Mouse (Mus musculus): ENCODE measurements around the gene Fpr1.
"Not testable (repeated sequence)": the region's sequence is repeated elsewhere in the genome, so short reads cannot be mapped to it uniquely, and the experiment has no call there.

Fpr1 gene

DNA sequence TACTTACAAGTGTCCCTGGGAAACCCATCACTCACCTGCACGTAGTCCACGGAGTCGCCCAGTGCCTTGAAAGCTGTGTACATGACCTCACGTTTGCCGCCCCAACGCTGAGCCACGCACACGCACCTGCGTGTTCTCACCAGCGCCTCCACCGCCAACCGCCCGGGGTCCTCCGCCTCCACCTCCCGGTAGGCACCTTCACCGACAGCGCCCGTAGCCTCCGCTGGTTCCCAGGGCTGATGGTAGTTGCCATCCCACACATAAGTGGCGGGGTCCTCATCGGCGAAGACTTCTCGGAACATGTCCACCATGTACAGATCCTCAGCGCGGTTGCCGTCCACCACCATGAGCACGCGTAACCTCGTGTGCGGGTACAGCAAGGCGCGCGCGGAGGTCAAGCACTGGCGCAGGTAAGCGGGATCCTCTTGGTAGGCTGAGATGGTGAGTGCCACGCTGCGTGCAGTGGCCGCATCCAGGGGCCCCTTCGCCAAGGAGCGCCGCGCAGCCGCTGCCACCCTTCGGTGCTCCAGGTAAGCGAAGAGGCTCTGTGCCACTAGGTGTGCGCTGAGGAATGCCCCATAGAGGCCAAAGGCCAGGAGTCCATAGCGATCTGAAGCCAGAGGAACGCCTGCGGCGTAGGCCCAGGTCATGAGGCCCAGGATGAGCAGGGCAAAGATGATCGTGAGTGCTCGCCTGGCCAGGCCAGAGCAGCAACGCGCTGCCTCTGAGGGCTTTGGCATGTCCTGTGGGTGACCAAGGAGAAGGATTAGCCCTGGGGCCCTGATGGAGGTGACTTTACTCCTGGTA, 33.6 kb downstream of the Fpr1 start:
- no peak for DNase-seq

DNA sequence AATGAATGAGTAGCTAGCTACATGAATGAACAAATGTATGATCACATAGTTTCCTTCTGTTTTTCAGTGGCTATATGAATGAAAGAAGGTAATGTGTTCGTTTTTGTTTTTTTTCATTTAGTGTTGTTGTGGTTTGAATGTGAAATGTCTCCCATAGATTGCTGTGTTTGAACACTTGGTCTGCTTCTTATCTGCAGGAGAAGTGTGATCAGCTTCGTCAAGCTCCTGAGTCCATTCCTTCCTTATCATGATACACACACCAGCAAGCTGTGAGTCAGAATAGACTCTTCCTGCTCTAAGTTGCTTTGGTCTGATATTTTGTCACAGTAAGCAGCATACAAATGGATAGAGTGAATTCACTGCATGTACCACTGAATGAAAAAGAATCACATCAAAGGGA, 34.8 kb downstream of the Fpr1 start:
- no peak for DNase-seq

DNA sequence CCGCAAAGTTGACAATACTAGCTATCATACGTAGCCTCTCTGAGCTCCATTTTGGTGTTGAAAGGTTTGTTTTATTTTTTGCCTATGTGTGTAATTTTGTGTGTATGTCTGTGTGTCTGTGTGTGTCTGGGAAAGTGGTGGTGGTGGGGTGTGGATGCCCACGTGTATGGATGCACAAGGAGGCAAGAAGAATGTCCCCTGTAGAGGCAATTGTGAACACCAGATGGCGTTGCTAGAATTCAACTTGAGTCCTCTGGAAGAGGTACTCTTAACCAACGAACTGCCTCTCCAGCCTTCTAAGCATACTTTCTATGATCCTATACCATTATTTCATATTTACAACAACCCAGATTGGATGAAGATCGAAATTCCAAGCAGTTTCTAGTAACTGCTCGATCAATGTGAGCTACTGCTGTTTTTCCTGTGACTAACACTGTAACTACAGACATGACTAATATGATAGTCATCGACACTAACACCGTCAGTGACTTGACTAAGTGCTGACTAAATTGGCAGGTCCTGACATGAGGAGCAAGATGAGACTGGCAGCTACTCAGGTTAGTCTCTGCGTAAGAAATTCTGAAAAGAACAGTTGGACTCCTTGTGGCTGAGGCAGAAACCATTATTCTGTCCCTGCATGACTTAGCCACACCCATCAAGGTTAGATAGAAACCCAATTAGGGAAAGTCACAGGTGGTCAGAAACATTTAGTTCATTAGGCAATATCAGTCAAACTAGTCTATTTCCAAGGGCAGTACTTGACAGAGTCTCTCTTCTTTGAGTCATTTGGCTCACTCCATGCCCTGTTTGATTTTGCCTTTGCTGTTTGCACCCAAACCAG, 38.3 kb downstream of the Fpr1 start:
- no peak for DNase-seq

DNA sequence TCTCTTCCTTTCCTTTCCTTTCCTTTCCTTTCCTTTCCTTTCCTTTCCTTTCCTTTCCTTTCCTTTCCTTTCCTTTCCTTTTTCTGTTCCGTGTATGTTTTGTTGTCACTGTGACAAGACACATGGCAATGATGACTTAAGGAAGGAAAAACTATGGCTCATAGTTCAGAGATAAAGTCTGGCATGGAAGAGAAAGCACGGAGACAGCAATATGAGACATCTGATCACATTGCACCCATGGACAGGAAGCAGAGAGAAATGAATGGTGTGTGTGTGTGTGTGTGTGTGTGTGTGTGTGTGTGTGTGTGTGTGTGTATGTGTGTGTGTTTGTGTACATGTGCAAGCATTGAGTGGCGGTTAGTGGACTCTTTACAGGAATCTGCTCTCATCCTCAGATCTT, 39.1 kb downstream of the Fpr1 start:
- not testable (repeated sequence) for DNase-seq

DNA sequence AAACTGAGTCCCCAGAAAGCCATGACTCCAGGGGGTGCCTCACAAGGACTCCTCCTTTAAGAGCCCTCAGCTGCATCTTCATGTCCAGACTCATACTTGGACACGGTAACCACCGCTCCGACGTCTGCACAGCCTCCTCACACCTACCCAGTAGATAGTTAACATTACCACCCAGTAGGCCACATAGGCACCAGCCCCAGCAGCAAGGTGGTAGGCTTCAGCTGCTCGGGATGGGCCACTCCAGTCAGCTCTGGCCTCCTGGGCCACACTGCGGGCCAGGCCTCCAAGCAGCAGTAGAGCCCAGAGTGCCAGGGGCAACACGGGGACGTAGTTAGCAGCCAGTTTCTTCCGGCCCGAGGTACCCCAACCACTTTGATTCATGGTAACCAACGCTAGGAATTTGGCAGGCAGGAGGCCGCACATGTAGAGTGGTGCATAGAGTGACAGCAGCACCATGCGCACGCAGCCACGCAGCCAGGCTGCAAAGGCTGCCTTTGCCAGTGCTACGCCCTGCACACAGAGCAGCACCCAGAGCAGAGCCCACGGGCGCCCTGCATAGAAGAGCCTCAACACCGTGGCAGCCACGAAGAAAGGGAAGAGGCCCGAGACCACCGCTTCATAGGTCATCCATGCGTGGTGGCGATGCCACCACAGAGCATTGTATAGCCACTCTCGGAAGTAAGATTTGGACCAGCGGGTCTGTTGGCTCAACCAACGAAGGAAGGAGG, 40.0 kb downstream of the Fpr1 start:
- DNase-seq: no peak

DNA sequence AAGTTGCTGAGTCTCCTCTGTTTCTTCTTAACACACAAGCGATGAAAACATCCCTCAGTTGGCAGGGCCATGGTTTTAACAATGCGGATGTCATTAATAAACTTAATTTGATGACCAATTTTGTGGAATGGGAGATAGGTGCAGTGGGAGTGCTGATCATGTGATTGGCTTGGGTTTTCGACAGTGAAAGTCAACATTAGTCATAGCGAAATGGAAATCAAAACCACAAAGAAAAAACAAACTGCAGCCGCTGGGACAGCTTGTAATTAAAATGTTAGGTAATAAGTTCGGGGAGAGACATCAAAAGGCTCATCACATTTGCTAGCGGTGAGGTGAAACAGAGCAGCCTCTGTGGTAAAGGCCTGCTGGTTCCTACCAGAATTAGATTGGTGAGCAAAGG, 42.9 kb downstream of the Fpr1 start:
- no peak for DNase-seq

DNA sequence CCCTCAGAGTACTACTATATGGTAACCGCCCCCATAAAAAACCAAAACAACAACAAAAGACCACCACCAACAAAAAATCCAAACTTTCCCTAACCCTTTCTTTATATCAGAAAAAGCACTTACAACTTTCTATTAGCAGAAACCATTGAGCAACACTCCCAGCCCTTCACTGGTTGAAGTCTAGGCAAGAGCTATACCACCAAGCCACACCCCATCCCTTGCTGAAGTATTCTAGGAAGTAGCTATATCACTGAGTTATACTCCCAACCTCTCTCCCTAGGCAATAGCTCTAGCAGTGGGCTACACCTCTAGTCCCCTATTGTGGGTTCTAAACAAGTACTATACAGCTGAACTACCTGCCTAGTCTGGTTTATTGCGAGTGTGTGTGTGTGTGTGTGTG, 44.5 kb downstream of the Fpr1 start:
- DNase-seq: no peak

DNA sequence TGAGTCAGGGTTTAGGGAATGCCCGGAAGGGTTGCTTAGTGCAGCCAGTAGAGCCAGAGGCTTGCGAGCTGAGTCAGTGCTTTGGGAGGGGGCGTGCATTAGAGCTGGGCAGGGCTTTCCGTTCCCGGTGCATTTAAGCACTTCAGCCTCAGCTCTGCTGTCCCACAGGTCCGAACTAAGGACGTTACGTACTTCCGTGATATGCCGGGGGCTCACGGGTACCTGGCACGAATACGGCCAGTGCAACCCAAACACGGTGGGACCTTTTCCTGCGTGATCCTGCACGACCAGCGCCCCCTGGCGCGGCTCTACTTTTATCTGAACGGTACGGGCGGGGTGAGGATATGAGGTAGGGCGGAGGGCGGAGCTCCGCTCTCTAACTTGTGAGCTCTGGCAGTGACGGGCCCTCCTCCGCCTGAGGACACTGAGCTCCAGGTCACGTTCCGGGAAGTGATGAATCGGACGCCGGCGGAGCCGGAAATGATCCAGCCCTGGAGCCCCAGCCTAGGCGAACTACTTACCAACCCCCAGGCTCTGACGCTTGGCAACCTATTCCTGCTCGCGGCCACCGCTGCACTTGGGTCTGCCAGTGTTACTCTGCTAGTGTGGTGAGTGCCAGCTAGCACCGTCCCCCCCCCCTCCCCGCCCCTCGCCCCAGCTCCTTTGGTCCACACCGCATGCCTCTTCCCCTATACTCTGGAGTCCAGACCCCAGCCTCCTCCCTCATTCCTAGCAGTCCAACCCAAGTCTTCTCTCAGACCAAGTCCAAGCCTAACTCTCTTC, 45.6 kb downstream of the Fpr1 start:
- peak; percentile 96 for DNase-seq

DNA sequence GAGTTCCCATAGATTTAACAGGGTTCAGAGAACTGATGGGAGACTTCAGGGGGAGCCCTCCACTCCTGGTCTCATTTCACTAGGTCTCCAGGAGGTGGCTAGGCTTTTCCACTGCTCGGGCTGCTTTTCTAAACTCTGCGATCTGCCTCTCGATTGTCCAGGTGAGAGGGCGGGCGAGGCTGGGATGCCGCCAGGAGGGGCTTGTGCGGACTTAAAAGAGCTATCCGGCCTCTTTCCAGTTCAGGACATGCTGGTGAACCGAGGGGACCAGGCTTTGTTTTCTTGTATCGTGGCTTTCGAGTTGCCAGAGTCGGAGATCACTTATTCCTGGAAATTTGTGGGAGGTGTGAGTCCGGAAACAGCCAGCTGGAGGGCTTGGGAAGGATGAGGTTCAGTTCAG, 46.3 kb downstream of the Fpr1 start:
- DNase-seq: peak; percentile 24

DNA sequence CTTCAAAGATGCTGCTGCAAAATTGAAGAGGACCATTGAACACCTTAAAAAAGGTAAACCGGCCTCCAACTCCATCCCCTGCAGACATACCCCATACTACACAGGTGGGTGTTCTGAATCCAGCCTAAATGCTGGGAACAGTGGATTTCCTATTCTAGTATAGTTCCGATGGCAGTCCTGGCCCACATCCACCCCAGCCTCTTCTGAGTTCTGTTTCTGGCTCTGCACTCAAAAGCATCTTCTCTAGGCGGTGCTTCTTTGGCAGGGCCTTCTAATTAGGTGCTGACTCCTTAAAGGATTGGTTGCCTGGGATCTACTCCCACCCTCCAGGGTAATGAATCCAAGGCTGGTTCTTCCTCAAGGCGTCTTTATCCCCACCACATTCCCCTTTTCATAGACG, 47.6 kb downstream of the Fpr1 start:
- no peak for DNase-seq

DNA sequence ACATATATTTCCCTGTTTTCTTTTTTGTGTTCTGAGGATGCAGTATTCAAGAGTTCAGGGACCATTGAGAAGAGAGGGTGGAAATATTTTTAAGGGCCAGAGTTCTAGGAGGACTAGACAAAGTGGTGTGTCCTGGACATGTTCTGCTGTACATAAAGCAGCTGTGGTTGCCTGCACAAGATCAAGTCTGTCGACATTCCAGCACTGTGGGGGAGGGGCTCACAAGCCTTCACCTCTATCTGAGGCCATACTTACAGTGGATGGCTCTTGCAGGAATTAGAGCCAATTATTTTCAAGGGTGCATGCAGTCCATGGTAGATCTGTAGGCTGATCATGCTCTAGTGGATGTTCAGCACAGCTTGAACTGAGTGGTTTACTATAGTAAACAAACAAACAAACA, 48.8 kb downstream of the Fpr1 start:
- DNase-seq: no peak

DNA sequence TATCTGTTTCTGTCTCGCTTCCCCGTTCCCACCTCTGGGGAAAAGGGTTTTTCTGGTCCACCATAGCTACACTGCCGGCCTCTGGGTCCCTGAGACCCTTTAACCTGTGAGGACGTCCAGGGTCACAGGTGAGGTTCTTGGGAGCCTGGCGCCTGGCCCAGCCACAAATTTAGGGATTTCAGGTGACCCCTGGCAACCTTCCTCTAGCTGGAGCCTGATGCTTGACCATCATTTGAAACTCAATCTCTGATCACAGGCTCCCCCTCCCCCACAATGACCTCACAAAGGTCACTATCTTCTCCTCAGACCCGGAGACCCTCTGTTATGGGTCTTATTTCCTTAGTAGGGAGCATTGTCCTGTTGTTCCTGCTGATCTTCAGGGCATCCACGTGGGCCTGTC, 53.0 kb downstream of the Fpr1 start:
- DNase-seq: no peak

DNA sequence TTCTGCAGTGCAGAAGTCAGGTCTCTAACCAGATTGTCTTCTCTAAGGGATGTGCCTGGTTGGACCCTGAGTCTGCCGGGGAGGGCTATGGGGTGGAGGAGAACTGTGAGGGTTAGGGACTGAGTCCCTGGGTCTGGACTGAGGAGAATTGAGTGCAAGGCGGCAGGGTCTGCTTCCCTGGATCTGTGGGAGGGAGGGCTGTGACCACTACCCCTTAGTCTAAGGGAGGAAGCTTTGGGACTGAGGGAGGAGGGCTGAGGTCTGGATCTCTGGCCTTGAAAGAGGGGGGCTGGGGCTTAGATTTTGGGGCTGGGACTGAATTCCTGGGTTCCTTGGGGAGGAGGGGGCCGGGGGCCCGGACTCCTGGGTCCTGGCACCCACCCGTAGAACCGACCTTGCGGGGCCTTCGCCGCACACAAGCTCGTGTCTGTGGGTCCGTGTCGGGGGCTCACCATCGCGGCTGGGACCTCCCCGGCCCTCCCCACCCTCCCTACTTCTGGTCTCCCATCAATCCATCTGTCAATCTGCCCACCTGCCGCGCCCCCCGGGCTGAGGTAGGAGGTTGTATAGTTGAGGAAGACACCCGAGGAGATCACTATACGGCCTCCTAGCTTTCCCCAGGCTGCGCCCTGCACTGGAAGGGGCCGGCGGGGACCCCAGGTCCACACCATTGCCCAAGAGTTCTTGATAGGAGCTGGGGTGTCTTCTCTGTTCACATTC, 53.8 kb downstream of the Fpr1 start:
- no peak for DNase-seq

DNA sequence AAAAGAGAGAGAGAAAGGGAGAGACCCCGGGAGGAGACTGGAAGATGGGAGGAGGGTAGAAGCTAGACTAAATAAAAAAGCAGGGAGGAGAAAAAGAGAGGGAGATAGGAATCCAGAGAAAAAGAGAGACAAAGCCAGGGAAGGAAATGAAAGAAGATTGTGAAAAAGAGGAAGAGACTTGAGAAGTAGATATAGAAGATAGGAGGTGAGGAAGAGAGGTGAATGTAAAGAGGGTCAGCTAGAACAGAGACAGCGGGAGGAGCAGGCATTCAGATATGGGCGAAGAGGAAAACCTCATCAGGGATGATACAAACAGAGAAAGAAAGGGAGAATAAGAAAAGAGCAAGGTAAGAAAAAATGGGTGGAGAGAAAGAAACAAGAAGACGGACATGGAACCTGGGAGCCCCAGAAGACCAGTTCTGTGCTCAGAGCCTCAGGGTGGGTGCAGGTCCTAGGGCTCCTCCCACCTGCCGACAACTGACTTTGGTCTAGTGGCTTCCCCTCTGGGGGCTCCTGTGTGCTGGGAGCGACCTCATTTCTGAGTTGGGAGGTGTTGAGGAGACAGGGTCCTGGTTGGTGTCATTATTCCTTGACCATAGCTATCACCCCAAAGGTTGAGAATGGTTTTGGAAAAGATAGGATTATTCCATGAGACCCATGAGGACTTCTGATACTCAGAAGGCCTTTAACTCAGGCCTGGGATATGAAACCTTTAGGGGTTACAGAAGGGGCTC, 54.5 kb downstream of the Fpr1 start:
- no peak for DNase-seq

DNA sequence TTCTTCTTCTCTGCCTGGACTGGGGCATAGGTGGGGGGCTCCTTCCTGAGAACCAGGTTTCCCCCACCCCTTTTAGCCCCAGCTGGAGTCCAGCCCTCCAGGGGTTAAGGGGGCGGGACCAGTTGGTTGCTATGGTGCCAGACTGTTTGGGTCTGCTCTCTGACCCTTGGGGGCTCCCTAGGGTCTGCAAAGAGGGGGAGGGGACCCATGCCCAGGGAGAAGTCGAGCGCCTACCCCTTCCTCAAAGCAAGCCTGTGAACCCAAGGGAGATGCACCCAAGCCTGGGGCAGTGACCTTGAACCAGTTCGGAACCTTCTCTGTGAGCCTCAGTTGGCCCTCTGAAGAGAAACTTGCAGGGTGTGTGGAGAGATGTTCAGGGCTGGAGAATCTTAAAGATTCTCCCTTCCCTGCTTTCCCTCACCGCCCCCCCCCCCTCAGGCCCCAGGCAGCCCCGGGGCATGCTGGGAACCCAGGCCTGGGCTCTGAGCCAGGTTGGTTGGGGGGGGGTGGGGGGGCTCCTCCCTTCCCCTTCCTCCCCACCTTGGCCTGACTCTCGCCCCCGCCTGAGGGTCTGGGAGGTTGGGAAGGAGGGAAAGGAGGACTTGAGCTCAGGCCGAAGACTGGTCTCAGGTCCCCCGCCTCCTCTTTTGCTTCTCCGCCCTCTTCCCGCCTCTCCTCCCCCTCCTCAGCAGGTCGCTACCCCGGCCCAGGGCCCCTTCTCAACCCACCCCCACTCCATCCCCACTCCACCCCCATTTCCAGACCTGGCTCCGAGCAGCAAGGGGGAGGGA, 55.4 kb downstream of the Fpr1 start:
- no peak for DNase-seq

DNA sequence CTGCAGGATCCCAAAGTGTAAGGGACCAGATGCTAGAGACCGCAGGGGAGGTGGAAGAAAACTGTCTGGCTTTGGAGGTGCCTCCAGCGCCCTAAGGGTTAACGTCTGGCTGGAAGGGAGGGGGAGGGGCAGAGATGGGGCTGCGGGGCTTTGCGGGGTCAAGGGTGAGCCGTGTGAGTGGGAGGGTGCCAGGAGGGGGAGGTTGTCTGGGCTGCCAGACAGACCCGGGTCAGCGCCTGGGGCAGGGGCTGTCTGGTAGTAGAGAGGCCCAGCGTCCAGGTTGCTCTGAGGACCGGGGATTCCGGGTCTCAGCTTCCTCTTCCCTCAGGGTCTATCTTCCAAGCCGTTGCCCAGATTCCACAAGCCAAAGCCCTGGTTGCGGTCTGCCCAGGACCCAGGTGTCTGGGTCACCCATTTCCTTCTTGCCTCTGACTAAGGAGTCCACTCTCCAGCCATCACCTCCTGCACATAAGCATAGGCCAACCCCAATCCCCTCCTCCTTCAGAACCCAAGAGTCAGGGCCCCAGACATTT, 56.0 kb downstream of the Fpr1 start:
- no peak for DNase-seq

DNA sequence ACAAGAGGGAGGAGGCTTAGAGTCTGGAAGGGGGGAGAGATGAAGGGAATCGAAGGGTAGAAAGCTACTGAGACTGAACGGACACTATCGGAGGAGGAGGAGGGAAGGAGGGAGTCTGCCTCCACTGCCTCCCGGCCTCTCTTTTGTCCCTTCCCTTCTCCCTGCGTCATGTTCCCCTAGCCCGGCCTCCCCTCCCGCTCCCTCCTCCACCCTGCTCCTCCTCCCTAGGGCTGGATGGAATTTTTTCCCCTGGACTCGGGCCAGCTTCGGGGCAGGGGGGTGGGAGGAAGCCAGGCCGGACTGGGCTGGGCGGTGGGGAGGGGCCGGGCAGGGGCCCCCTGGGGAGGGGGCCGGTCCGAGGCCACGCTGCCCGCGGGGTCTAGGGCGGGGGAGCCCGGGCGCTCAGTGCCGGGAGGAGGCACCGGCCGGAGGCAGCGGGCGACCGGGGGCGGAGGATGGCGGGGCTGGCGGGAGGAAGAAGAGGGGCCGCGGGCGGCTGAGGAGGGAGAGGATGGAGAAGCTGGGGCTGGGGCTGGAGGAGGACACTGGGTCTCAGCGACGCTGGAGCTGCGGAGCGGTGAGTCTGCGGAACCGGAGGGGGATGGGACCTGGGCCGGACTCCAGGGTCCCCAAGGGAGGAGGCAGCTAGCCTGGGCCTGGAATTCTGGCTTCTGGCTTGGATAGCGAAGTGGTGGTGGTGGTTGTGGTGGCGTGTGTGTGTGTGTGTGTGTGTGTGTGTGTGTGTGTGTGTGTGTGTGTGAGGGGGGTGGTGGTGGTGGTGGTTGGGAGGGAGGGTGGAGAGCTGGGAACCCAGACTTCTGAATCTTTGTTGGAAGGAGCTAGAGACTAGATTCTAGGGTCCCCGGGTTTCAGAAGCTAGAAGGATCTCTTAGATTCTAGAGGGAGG, 56.7 kb downstream of the Fpr1 start, which contains the start of gene Spaca6:
Spaca6 (plus strand) TSS at position 408 of the 907 bp plus-strand sequence.
- DNase-seq: no peak

All from thymus, postnatal 14 days (tissue).